Mouse (Mus musculus) midbrain, embryonic 13.5 days (tissue): ENCODE results near the gene Slc37a1. TPM values are rescaled to one million over a fixed set of nuclear protein-coding genes. Genes with fewer than 3 reads are reported as not detected.
A peak's percentile ranks its signal among the peaks of the same experiment; 100 is the strongest.
"Not testable (repeated sequence)": the region's sequence is repeated elsewhere in the genome, so short reads cannot be mapped to it uniquely, and the experiment has no call there.

Experiments used
- ATAC-seq: fragments of 200-750 bp; cut with Nextera tagmentation; 2 replicates; pipeline ENCODE4 v1.8.0; 2017; ENCODE audit warnings: mild to moderate bottlenecking, moderate TSS enrichment, moderate library complexity
- H3K27ac ChIP-seq: fragments of 300-500 bp; sonication (generic); 2 replicates; pipeline ENCODE4 v1.5.1; 2015; ENCODE audit warnings: inconsistent platforms, mild to moderate bottlenecking, moderate library complexity
- H3K27me3 ChIP-seq: fragments of 300-500 bp; sonication (generic); 2 replicates; pipeline ENCODE4 v1.6.1; 2015; ENCODE audit warnings: mild to moderate bottlenecking, inconsistent platforms
- H3K36me3 ChIP-seq: fragments of 300-500 bp; sonication (generic); 2 replicates; pipeline ENCODE4 v1.6.1; 2015; ENCODE audit warnings: mild to moderate bottlenecking, inconsistent platforms
- H3K4me1 ChIP-seq: fragments of 300-500 bp; sonication (generic); replicated peaks from 2 replicates; pipeline ENCODE4 v1.6.1; 2015; ENCODE audit warnings: inconsistent platforms
- H3K4me2 ChIP-seq: fragments of 300-500 bp; sonication (generic); replicated peaks from 2 replicates; pipeline ENCODE4 v1.6.1; 2015; ENCODE audit warnings: moderate library complexity, mild to moderate bottlenecking, inconsistent platforms
- H3K4me3 ChIP-seq: fragments of 300-500 bp; sonication (generic); replicated peaks from 2 replicates; pipeline ENCODE4 v1.5.1; 2015; ENCODE audit warnings: mild to moderate bottlenecking, inconsistent platforms
- H3K9ac ChIP-seq: fragments of 300-500 bp; sonication (generic); replicated peaks from 2 replicates; pipeline ENCODE4 v1.6.1; 2015; ENCODE audit warnings: mild to moderate bottlenecking, inconsistent platforms
- H3K9me3 ChIP-seq: fragments of 300-500 bp; sonication (generic); 2 replicates; pipeline ENCODE4 v1.6.1; 2016; ENCODE audit warnings: mild to moderate bottlenecking, inconsistent platforms
- WGBS: fragments of 180-500 bp; shearing (Covaris S2); methylation state at CpG from one replicate; pipeline ENCODE4 v1.1.7; 2015; 5-methylcytosine and 5-hydroxymethylcytosine counted together
- polyA plus RNA-seq: library from polyadenylated mRNA; unstranded; fragments of >200 nt; fragmentation: Nextera tagmentation; extraction: Ambion mirVana; gene quantifications from 2 replicates; pipeline ENCODE4 v1.2.1, GENCODE M21; 2015

Gene Slc37a1
- polyA plus RNA-seq, 1 experiment from 2014 or later = 11.4 TPM

DNA sequence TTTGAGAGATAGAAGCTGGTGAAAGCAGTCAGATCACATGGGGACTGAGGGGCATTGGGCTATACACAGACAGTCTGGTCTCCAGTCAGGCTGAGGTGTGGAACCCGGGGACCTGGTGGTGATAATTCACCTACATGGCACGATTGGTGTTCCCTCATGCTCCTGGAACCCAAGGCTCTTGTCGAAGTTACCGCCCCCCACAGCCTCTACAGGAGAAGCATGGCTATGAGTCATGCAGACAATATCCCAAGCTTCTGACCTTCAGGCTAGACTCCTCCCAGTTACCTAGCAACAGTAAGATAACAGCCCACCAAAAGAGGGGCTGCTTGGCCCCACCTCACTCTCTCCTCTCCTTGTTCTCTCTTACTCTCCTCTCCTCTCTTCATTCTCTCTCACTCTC lies 16.3 kb upstream of the Slc37a1 start:
- peaks cover under 1% of the 10 kb centered on the region; the same call in 1 of the 2 replicates for H3K4me1 ChIP-seq

DNA sequence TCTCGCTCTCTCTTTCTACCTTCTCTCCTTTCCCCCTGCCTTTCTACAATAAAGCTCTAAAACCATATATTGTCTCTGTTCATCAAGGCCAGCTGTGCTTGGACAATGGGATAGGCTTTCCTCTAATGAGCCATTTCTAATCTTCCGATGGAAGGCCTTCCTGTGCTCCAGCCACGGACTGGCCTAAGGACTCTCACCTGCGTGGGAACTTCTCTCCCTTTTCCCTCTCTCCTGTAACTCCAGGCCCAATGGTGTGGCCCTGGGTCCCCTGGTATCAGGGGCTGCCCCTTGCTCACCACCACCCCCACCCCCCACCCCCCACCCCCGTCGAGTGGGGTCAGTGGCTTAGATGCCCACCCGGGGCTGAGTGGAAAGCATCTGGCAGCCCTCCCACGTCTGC lies 15.9 kb upstream of the Slc37a1 start:
- not testable (repeated sequence) for H3K9ac ChIP-seq, H3K36me3 ChIP-seq, H3K4me1 ChIP-seq, H3K9me3 ChIP-seq, H3K27ac ChIP-seq, ATAC-seq, H3K4me2 ChIP-seq, H3K4me3 ChIP-seq, H3K27me3 ChIP-seq
- 77% methylated on average over 8 of the region's 8 CpGs for WGBS

More for the DNA sequence above, 16.3 kb upstream of the Slc37a1 start:
- ATAC-seq = no peak
- Histone ChIP-seq H3K27ac (no peak overlapping the region), H3K9ac (no peak overlapping the region), H3K27me3 (no peaks in the 10 kb centered on the region), H3K4me3 (no peak overlapping the region), H3K36me3 (no peaks in the 10 kb centered on the region), H3K9me3 (no peaks in the 10 kb centered on the region), H3K4me2 (no peak overlapping the region)
- WGBS = 90% methylated on average over 4 of the region's 4 CpGs

DNA sequence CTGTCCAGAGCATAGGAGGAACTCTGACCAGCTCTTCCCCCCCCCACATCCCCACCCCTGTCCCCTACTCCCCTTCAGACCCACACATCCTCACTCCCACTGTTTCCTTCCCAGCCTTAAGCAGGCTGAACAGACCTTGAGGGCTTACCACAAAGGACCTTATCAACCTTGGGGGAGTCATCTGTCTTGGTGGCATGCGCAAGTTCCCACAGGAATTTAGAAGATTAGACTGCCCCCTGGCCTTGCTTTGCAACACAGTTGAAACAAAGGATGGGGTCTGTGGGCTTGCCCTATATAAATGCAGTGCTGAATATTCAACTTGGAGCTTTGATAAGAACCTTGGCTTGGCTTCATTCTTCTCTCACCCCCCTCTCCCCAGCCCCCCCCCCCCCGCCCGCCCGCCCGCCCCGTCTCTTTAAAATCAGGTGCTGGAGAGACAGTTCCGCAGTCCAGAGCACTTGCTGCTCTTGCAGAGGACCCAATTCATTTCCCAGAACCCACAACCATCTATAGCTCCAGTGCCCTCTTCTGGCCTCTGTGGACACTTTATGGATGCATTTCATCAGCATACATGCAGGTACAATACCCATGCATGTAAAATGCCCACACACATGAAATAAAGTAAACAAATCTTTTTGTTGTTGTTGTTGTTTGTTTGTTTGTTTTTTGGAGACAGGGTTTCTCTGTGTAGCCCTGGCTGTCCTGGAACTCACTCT lies 15.3 kb upstream of the Slc37a1 start:
- Histone ChIP-seq H3K4me3 (no peak overlapping the region), H3K27ac (no peak overlapping the region), H3K9me3 (no peaks in the 10 kb centered on the region), H3K36me3 (no peaks in the 10 kb centered on the region), H3K4me1 (0 out of 2 replicates have a peak, but pooled peaks cover under 1% of the 10 kb centered on the region), H3K4me2 (no peak overlapping the region), H3K27me3 (peaks cover 2% of the 10 kb centered on the region), H3K9ac (no peak overlapping the region)
- ATAC-seq = no peak
- WGBS = 59% methylated on average over 7 of the region's 7 CpGs

DNA sequence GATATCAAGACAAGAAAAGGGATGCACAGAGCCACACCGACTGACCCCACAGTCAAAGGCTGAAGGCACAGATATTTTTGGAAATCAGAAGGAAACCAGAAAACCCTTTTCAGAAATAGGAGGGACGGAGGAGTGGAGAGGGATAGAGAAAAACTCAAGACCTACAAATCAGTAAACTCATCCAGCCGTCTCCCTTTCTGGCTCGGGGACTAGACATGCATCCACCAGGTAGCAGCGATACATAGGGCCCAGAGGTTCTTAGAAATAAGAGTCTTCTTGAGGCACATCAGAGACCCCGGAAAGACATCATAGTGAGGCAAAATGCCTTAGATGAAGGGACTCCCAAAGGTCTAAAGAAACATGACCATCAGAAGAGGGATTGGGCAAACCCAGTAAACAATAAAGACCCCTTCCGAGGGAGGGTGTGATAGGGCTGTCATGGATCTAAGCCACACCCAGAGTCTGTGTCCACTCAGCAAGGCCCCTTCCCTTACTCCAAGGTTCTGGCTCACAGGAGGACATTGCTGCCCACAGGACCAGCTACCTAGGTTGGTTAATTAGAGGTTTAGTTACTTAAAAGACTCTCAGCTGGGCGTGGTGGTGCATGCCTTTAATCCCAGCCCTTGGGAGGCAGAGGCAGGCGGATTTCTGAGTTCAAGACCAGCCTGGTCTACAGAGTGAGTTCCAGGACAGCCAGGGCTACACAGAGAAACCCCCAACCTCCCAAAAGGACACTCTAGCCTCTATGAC lies 14.0 kb upstream of the Slc37a1 start:
- no peak overlapping the region for H3K9ac ChIP-seq
- no peak overlapping the region for H3K27ac ChIP-seq
- H3K4me3 ChIP-seq = no peak overlapping the region
- no peaks in the 10 kb centered on the region for H3K9me3 ChIP-seq
- ATAC-seq = no peak
- no peak overlapping the region for H3K4me2 ChIP-seq
- 91% methylated on average over 9 of the region's 9 CpGs for WGBS
- no peaks in the 10 kb centered on the region for H3K36me3 ChIP-seq
- 0 out of 2 replicates have a peak, but pooled peaks cover 11% of the 10 kb centered on the region for H3K4me1 ChIP-seq
- H3K27me3 ChIP-seq = peaks cover 5% of the 10 kb centered on the region

DNA sequence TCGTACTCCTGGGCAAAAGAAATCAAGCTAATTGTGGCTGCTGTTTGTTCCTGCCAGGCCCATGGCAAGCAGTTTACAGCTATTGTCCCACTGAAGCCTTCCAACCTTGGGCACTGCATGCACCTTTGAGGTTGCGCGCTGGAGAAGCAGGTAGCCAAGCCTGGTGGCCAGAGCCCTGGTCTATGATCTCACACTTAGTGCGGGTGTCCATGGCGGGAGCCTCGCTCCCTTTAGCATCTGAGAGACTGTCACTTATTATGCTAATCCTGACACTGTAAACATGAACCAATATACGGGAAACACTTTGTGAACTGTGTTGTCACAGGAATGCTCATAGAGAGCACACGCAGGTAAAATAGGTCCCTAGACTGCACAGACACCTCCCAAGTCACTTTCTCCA lies 13.0 kb upstream of the Slc37a1 start:
- ATAC-seq = no peak
- peaks cover 5% of the 10 kb centered on the region for H3K27me3 ChIP-seq
- H3K36me3 ChIP-seq = no peaks in the 10 kb centered on the region
- no peak overlapping the region for H3K4me3 ChIP-seq
- H3K4me1 ChIP-seq = peaks cover 11% of the 10 kb centered on the region; the same call in 1 of the 2 replicates
- no peak overlapping the region for H3K9ac ChIP-seq
- WGBS = 88% methylated on average over 8 of the region's 8 CpGs
- H3K27ac ChIP-seq = no peak overlapping the region
- no peaks in the 10 kb centered on the region for H3K9me3 ChIP-seq
- no peak overlapping the region for H3K4me2 ChIP-seq

DNA sequence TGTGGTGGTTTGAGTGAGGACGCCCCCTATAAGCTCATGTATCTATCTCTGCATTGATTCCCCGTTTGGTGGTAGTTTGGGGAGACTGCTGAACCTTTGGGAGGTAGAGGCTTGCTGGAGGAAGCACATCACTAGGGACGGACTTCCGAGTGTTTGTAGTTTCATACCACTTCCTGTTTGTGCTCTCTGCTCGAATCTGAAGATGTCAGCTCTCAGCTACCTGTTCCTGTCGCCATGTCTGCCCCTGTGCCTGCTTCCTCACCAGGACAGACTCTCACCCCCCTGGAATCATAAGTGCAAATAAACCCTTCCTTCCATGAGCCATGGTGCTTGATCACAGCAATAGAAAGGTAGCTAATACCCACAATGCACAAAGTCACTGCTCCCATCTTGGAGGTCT lies 11.4 kb upstream of the Slc37a1 start:
- Histone ChIP-seq H3K27me3 (peaks cover 5% of the 10 kb centered on the region), H3K36me3 (no peaks in the 10 kb centered on the region), H3K4me2 (no peak overlapping the region), H3K27ac (no peak overlapping the region), H3K9me3 (no peaks in the 10 kb centered on the region), H3K4me3 (no peak overlapping the region), H3K9ac (no peak overlapping the region), H3K4me1 (peaks cover 11% of the 10 kb centered on the region; the same call in 1 of the 2 replicates)
- 90% methylated on average over 6 of the region's 6 CpGs for WGBS
- no peak for ATAC-seq

DNA sequence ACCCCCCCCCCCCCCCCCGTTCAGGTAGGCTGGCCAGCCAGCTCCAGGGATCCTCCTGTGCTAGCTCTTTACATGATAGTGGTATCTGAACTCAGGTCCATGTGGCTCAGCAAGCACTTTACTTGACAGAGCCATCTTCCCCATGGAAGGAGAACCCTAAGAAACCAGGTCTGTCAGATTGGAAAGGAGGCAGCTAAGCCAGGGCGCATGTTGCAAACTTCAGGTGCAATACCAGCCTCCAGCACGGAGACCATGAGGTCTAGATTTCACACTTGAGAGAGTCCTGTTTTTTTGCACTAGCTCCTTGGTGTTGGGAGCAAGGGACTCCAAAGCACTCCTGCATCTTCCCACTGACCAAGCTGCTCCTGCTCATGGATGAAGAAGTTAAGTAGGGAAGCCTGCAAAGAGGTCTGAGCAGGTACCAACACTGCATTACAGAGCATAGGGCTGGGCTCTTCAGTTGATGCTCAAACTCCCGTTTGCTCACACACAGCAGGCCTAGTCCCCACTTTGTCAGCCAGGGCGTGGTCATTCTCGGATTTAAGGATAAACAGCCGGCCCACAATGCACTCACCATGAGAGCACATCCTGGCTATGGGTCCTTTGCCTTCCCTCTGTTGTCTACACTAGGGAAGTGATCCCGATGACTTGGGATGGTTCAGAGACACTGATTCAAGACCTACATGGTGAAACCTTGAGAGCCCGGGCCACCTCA lies 10.2 kb upstream of the Slc37a1 start:
- peaks cover 5% of the 10 kb centered on the region for H3K27me3 ChIP-seq
- H3K27ac ChIP-seq = no peak overlapping the region
- no peaks in the 10 kb centered on the region for H3K9me3 ChIP-seq
- 24% methylated on average over 9 of the region's 9 CpGs for WGBS
- H3K4me1 ChIP-seq = peaks cover 11% of the 10 kb centered on the region; the same call in 1 of the 2 replicates
- no peak; the same call in 1 of the 2 replicates for ATAC-seq
- H3K4me2 ChIP-seq = peak overlapping the region; percentile 83
- H3K36me3 ChIP-seq = no peaks in the 10 kb centered on the region
- peak overlapping the region; percentile 51 for H3K4me3 ChIP-seq
- H3K9ac ChIP-seq = peak overlapping the region; percentile 50; the same call in 1 of the 2 replicates

DNA sequence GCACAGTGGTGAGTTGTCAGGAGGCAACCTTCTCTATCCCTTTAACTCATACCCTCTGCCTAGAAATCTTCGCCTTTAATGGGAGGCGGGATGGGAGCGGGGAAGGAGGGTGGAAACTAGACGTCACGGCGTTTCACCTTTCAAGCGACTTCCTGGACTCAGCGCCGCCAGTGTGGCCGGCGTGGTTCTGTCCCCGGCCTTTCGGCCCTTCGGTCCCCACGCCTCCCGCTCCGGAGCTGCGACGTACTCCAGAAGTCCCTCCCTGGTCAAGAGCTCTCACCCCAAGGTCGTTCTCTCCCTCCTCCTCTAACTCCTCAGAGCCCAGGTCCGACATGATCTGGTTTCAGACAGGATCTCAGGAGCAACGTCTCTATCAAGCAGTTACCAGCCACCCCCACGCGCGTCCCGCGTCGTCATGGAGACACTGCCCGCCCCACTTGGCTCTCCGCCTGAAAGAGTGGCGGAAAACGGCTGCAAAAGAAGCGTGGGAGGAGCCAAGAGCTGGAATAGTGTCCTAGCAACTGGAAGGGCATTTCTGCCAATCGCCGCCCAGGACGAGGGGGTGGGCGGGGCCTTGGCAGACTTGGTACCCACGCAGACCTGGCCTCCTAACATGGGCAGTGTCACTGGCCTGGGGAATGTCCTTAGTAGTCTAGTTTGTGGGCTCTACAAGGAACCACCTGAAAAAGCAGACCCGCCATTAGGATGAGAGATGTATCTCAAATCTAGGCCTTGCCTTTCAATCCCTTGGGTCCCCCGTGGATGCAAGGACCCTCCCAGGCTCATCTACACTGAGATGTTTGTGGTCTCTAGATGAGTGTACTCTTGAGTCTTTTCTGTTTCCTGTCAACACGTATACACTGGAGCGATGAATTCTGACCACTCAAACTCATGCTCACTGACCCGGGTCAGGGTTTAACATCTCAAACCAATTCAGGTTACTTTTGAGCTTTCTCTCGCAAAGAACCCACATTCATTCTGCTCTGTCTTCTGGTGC lies 9.4 kb upstream of the Slc37a1 start, which contains the start of gene Rsph1:
Gene Rsph1, minus strand, starts transcription at position 462 of the 997 bp plus-strand sequence.
- Histone ChIP-seq H3K4me3 (peak within 1 kb of the TSS; percentile 51), H3K4me2 (peak within 1 kb of the TSS; percentile 83), H3K27me3 (peaks cover 5% of the 10 kb centered on the region), H3K4me1 (peaks cover 11% of the 10 kb centered on the region), H3K9me3 (no peaks in the 10 kb centered on the region), H3K9ac (peak within 1 kb of the TSS; percentile 50), H3K36me3 (no peaks in the 10 kb centered on the region), H3K27ac (no peak within 1 kb of the TSS)
- peak; percentile 94 for ATAC-seq
- WGBS = 9% methylated on average over 44 of the region's 44 CpGs

DNA sequence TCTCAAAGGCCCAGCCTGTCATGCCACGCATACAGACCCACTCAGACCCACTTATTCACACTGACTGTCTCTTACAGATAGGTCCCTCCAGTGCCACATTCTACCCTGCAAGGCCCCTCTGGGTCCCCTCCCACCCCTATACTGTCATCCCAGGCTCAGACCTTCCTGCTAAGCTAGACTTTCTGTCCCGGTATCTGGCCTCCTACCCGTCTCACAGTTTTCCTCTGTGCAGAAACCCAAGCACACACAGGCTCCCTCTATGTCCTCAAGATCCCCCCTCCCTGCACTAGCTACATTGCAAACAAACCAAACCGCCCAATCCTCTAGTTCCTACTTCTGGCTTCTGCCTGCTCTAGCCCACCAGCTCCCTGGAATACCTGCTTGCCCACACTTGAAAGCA lies 8.7 kb upstream of the Slc37a1 start:
- peak overlapping the region; percentile 83; the same call in 1 of the 2 replicates for H3K4me2 ChIP-seq
- WGBS = 76% methylated on average over 4 of the region's 4 CpGs
- H3K4me1 ChIP-seq = peaks cover 19% of the 10 kb centered on the region
- no peak overlapping the region for H3K9ac ChIP-seq
- peaks cover 5% of the 10 kb centered on the region for H3K27me3 ChIP-seq
- H3K27ac ChIP-seq = no peak overlapping the region
- no peaks in the 10 kb centered on the region for H3K36me3 ChIP-seq
- H3K4me3 ChIP-seq = no peak overlapping the region
- peak; percentile 10; the same call in 1 of the 2 replicates for ATAC-seq
- no peaks in the 10 kb centered on the region for H3K9me3 ChIP-seq

DNA sequence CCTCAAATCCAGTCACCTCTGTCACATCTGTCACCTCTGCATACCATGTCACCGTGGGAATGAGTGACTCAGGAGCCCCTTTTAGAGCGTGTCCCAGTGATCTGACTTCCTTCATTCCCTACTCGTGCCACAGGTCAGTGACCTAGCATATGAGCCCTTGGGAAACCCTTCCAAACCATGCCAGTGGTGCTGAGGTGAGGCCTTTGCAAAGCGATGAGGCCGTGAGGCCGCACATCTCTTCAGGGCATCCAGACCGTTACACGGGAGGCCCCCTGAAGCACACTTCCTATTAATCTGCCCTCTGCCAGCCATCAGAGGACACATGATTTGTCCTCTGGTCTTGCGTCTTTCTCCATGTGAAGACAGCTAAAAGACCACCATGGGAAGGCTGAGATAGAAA lies 7.1 kb upstream of the Slc37a1 start:
- Histone ChIP-seq H3K4me1 (peaks cover 20% of the 10 kb centered on the region), H3K4me2 (no peak overlapping the region), H3K4me3 (no peak overlapping the region), H3K36me3 (no peaks in the 10 kb centered on the region), H3K27me3 (peaks cover 5% of the 10 kb centered on the region), H3K9me3 (no peaks in the 10 kb centered on the region), H3K9ac (no peak overlapping the region), H3K27ac (no peak overlapping the region)
- WGBS = 82% methylated on average over 9 of the region's 9 CpGs
- no peak for ATAC-seq

DNA sequence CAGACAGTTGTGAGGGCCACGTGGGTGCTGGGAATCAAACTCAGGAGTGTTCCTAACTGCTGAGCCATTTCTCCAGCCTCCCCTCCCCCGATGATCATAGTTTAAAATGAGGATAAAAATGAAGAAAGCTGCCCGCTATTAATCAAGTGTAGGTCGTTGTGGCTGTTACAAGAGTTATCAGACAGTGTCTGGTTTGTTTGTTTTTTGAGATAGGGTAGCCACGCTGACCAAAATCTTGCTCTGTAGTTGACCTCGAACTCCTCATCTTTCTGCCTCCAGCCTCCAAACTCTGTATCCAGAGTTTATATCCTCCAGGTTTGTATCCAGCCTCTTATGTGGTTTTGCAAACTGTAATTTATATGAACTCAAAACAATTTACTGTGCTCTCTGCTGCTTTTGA lies 6.3 kb upstream of the Slc37a1 start:
- Histone ChIP-seq H3K4me3 (no peak overlapping the region), H3K4me2 (no peak overlapping the region), H3K36me3 (no peaks in the 10 kb centered on the region), H3K27me3 (peaks cover 5% of the 10 kb centered on the region), H3K9me3 (no peaks in the 10 kb centered on the region), H3K4me1 (peaks cover 20% of the 10 kb centered on the region), H3K9ac (no peak overlapping the region), H3K27ac (no peak overlapping the region)
- WGBS = 88% methylated on average over 6 of the region's 6 CpGs
- no peak for ATAC-seq
